ENCODE assay signal across 12 mouse cellular contexts in the genomic region with DNA sequence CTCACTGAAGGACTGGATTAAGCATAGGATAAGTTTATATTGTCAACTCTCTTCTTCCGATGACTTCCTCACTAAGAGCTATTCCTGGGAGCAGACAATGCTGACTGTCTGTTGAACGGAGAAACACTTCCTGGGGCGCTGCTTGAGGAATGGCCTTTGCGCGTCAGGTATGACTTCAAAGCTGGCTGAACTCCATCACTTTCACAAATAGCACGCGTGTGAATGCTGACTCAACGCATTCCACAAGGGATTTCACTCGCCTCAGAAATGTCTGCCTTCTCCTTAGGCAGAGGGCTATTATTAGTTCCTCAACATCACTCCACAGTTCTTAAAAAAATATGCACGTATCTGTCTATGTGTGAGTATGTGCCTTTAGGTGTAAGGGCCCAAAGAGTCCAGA.
DNase-seq lines count a peak whose midpoint lies in the region; ATAC-seq and TF ChIP-seq lines count a peak whose summit lies in the region.
"Had no signal": no experiment of that assay in that cellular context is flagged by ENCODE, and none has a peak within 500 bp of the region (broad histone marks: within the 10 kb centered on the region; RNA-seq: fewer than 3 reads in every experiment).

No protein-coding gene starts in this region.

- WGBS in heart, embryonic 12.5 days = 32% methylated on average over 10 of the region's 10 CpGs
- WGBS in kidney, postnatal 0 days = 45% methylated on average over 10 of the region's 10 CpGs

- H3K4me3 ChIP-seq in heart, embryonic 12.5 days = no peak overlapping the region
- 0 out of 2 replicates have a peak overlapping the region, but pooled peaks have one; percentile 0 for H3K4me3 ChIP-seq in E14TG2a.4 (replicated peaks; ENCODE audit: low read length)
- no peak overlapping the region for H3K4me3 ChIP-seq in brown adipose tissue, adult 24 weeks (ENCODE audit: insufficient read depth, low read depth, low read length)
- H3K4me3 ChIP-seq in kidney, postnatal 0 days (replicated peaks; ENCODE audit: low read depth, low read length) = no peak overlapping the region
- H3K4me3 ChIP-seq: embryonic facial prominence, embryonic 15.5 days; liver, embryonic 13.5 days; midbrain, embryonic 12.5 days had no signal

- H3K9me3 ChIP-seq in heart, embryonic 12.5 days (replicated peaks) = no peaks in the 10 kb centered on the region
- peaks cover 57% of the 10 kb centered on the region for H3K9me3 ChIP-seq in E14TG2a.4 (ENCODE audit: low read length)
- no peaks in the 10 kb centered on the region for H3K9me3 ChIP-seq in kidney, postnatal 0 days (replicated peaks; ENCODE audit: low read length)
- H3K9me3 ChIP-seq: embryonic facial prominence, embryonic 15.5 days; liver, embryonic 13.5 days; midbrain, embryonic 12.5 days had no signal

- no peak overlapping the region for H3K27ac ChIP-seq in heart, embryonic 12.5 days (ENCODE audit: poor library complexity, severe bottlenecking)
- H3K27ac ChIP-seq in brown adipose tissue, adult 24 weeks (replicated peaks; ENCODE audit: low read depth, low read length) = 0 out of 2 replicates have a peak overlapping the region, but pooled peaks have one; percentile 38
- no peak overlapping the region for H3K27ac ChIP-seq in kidney, postnatal 0 days
- H3K27ac ChIP-seq: embryonic facial prominence, embryonic 15.5 days; hindbrain, embryonic 14.5 days; liver, embryonic 13.5 days; midbrain, embryonic 12.5 days had no signal

- H3K4me2 ChIP-seq in heart, embryonic 12.5 days = peak overlapping the region; percentile 35; the same call in 1 of the 2 replicates
- no peak overlapping the region for H3K4me2 ChIP-seq in kidney, postnatal 0 days (ENCODE audit: low read length)
- H3K4me2 ChIP-seq: embryonic facial prominence, embryonic 15.5 days; hindbrain, embryonic 14.5 days; liver, embryonic 13.5 days; midbrain, embryonic 12.5 days had no signal

- DNase-seq in heart, postnatal 14 days = no peak
- peak; percentile 56 for DNase-seq in kidney, postnatal 0 days (ENCODE audit: low spot score)
- no peak for DNase-seq in MN1 (ENCODE audit: low spot score)
- DNase-seq in gastrocnemius, postnatal 36 days = no peak
- DNase-seq in neural tube, embryonic 10.5 days (ENCODE audit: extremely low spot score, low spot score) = no peak
- DNase-seq: liver, embryonic 13.5 days had no signal

- no peak overlapping the region for H3K9ac ChIP-seq in heart, embryonic 12.5 days
- no peak overlapping the region for H3K9ac ChIP-seq in kidney, postnatal 0 days (ENCODE audit: low read depth, low read length)
- H3K9ac ChIP-seq: embryonic facial prominence, embryonic 15.5 days; hindbrain, embryonic 14.5 days; liver, embryonic 13.5 days; midbrain, embryonic 12.5 days had no signal

- H3K4me1 ChIP-seq in heart, embryonic 12.5 days (replicated peaks) = peaks cover 10% of the 10 kb centered on the region
- H3K4me1 ChIP-seq in E14TG2a.4 (replicated peaks; ENCODE audit: low read depth, low read length) = peaks cover 47% of the 10 kb centered on the region
- peaks cover 4% of the 10 kb centered on the region; the same call in 1 of the 2 replicates for H3K4me1 ChIP-seq in brown adipose tissue, adult 24 weeks (ENCODE audit: control insufficient read depth, insufficient read depth, insufficient read length, low read length)
- H3K4me1 ChIP-seq in kidney, postnatal 0 days (replicated peaks; ENCODE audit: insufficient read depth, low read length) = no peaks in the 10 kb centered on the region
- H3K4me1 ChIP-seq: embryonic facial prominence, embryonic 15.5 days; liver, embryonic 13.5 days; midbrain, embryonic 12.5 days had no signal

- H3K27me3 ChIP-seq in heart, embryonic 12.5 days (replicated peaks) = no peaks in the 10 kb centered on the region
- no peaks in the 10 kb centered on the region for H3K27me3 ChIP-seq in E14TG2a.4 (ENCODE audit: insufficient read depth, low read length)
- H3K27me3 ChIP-seq in kidney, postnatal 0 days (ENCODE audit: insufficient read depth, low read length) = no peaks in the 10 kb centered on the region
- H3K27me3 ChIP-seq: embryonic facial prominence, embryonic 15.5 days; liver, embryonic 13.5 days; midbrain, embryonic 12.5 days had no signal

- peak; percentile 61; the same call in 1 of the 2 replicates for ATAC-seq in heart, embryonic 12.5 days (ENCODE audit: insufficient number of reproducible peaks, low FRiP score)
- ATAC-seq in kidney, postnatal 0 days (replicated peaks; ENCODE audit: low FRiP score, low read depth) = no peak

- no peaks in the 10 kb centered on the region for H3K36me3 ChIP-seq in heart, embryonic 12.5 days
- peaks cover 26% of the 10 kb centered on the region for H3K36me3 ChIP-seq in E14TG2a.4 (ENCODE audit: insufficient read depth, low read length)
- H3K36me3 ChIP-seq in kidney, postnatal 0 days (ENCODE audit: insufficient read depth, low read length) = no peaks in the 10 kb centered on the region
- H3K36me3 ChIP-seq: embryonic facial prominence, embryonic 15.5 days; liver, embryonic 13.5 days; midbrain, embryonic 12.5 days had no signal

- no peak for TF ChIP-seq CTCF in E14TG2a.4 (conservative IDR thresholded peaks at IDR 0.05; ENCODE audit: low read length)
- TF ChIP-seq CTCF in kidney, postnatal 0 days (IDR thresholded peaks at IDR 0.05; ENCODE audit: low read depth) = no peak

- intact Hi-C loops in heart, postnatal 14 days (cut with DNase I) = no loop called here
- intact Hi-C loops in gastrocnemius, postnatal 36 days (cut with DNase I) = no loop called here
